Mouse (Mus musculus) kidney, adult 8-10 months (tissue): ENCODE measurements at regions not wholly inside any gene's neighbourhood (a gene's known extent, or its start where the extent isn't known, plus 50 kb on each side); places are given as distances from the start of the nearest gene placed in this dataset.

ENCODE experiments used
- DNase-seq, 2 experiments: peaks; one replicate each; pipeline ENCODE4 v3.0.0; 2022

DNA sequence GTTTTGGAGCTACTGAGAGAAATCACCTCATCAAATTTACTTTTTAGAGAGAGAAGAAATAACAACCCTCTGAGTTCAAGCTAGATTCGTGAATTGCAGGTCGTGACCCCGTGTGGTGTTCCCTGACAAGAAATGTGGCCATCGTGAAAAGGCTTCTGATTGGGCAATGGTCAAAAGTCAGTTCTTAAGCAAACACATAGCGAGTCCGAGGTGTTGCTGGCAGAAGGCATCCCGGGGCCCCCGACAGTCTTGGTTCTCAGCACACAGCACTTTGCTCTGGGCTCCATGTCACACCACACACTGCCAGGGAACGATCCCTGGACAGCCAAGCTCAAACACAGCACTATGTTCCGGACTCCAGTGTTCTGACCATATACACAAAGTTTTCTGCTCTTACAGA is 320.0 kb downstream of the Etnk1 start:
- DNase-seq: no peak

DNA sequence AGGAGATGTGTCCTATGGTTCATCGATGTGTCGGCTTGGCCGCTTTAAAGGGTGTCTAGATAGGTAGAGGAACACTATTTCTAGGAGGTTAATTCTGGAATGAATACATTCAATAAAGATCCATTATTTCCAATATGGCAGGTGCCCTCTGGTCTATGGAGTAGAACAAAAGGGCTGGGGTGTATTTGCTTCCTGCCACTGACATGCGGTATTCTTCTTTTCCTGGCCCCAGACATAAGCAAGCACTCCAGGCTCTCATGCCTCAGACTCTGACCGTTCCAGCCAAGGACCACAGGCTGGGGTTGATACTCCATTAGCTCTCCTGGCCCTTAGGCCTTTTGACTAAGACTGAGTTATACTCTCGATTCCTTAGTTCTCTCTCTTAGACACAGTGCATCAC is 323.0 kb downstream of the Etnk1 start:
- DNase-seq: no peak

DNA sequence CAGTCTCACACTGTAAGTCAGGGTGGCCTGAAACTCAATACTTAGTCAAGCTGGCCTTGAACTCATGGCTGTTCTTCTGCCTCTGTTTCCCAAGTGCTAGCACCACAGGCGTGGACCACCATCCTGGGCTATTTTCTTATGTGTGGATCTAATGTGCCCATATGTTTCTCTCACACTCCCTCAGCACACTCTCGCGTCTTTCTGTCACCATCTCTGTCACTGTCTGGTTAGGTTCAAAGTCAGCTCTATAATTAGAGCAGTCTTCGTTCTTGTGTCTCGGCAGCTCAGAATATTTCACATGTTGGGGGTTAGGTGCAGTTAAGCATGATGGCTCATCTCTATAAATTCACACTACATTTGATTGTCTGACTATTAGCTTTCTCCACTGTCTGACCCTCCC is 324.4 kb downstream of the Etnk1 start:
- DNase-seq: no peak

DNA sequence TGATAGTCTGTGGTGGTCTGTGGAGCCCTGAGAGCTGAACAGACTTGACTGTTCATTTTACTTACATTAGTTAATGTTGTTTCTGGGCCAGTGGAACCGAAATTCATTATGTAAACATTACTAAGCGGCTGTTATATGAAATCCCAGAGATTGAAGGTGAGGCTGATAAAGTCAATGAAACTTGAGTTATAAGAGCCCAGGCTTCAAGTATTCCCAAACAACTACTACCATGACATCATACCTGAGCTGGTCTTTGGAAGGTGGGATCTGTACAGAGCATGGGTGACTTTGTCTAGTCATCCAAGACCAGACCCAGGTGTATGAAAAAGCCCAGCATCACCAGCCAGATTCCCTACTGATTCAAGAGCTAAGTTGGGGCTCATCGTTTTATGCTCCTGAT is 326.5 kb downstream of the Etnk1 start:
- DNase-seq: no peak

DNA sequence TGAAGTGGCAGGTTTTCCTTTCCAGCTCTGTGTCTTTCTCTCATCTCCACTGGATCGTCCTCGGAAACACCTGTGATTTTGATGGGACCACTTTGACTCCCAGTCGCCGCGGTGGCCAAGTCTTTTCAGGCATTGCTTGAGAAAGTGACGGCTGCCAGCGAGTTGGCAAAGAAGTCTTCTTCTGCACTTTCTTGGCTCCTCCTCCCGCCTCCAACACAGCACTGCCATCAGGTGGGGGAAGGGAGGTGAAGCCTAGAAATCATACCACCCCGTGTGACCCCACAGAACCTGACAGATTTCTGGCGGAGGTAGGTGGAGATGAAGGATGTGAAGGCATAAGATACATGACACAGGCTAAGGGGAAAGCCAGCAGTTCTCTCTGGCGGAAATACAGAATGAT is 327.3 kb downstream of the Etnk1 start:
- no peak for DNase-seq

DNA sequence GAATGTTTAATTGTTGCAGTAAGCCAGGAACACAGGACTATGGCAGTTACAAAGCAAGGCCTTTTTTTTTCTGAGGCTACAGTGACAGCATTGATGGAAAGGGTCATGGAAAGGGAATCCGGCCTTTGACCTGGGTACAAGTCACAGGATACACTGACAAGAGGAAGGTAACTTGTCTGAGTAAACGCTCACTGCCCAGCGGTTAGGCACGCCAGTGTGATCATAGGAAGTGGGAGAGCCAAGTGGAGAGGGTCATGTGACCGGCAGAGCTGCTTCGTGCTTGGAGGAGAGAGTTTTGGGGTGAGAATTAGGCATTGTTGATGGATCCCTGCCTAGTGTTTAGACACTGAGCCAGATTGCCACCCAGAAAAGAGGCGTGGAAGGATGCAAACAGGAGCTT is 327.9 kb downstream of the Etnk1 start:
- DNase-seq: no peak

DNA sequence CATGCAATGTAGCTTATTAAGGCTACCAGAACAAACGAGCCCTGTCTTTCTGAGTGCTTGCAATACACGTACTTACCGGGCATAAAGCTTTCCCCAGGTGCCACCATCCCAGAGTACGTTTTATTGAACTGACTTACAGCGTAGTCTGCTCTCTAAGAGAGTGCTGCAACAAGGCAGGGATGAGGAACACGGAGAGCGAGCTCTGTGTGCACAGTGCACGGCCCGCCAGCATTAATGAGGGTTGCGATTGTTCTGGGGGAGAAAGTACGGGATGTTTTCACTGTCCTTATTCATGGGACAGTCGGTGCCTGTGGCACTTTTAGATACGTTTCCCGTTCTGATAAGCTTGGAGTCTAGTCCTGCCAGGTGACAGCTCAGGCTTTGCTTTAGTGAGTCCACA is 331.7 kb downstream of the Etnk1 start:
- DNase-seq: no peak

DNA sequence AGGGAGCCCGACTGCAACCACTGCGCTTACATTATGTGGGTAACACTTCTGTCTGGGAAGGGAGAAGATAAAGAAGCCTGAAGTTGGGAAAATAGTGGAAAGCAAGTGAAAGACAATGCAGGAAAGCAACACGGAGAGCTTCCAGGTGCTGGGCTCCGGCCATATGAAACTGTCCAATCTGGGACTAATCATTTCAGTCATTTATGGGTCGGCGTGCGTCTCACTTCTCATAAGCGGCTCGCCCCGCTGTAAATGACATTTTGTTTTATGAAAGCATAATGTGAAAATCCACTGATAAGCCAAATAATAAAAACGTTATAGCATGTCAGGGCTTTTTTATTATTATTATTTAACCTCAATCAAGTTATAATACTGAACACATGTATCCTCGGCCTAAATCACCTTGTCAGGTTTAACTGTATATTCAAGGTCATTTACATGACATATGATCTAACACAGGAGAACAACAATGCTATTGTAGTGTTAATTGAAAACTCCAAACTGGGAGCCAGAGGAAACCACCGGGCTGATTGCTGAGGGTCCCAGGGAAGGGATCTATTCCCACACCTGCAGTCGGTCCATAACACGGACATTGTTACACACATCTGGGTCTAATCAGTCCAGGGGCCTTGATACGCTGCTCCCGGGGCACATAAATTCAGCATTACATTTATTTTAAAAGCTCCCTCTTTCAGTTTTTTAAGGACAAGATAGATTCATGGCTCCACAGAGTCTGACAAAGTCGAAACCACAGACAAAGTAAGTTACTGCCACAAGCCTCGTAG is 332.4 kb downstream of the Etnk1 start:
- DNase-seq: no peak

DNA sequence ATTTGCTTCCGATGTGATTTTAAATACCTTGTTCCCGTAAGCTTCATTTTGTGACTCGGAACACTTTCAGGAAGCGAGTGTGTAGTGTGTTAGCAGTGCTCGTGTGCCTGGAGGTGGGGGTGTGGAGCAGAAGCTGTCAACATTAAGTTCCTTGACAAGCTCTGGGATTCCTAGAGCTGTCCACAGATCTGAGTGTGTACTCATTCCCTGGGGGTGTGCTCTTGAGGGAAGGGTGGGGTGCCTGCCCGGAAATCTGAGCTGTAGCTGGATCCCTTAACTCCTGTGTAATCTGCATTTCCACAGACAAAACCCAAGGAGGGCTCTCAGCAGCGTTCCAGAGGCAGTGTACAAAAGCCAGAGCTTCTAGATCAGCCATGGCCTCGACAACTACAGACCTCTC is 335.8 kb downstream of the Etnk1 start:
- DNase-seq: no peak

DNA sequence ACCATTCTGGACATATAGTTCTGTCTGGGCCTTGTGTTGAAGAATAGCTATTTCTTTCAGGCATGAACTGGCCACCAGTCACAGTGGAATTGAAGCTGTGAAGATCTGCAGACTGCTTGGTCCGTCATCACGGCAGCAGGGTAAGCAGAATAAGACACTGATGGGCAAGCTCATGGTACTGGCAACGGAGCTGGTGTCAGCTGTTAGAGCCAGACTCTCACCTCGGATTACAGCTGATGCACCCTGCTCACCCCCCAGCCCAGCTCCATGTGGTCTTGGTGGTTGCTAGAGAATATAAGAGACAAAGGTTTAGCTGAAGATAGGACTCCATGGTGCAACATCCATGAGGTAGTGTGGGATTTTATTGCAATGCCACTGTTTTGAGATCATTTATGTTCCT is 336.9 kb downstream of the Etnk1 start:
- no peak for DNase-seq

DNA sequence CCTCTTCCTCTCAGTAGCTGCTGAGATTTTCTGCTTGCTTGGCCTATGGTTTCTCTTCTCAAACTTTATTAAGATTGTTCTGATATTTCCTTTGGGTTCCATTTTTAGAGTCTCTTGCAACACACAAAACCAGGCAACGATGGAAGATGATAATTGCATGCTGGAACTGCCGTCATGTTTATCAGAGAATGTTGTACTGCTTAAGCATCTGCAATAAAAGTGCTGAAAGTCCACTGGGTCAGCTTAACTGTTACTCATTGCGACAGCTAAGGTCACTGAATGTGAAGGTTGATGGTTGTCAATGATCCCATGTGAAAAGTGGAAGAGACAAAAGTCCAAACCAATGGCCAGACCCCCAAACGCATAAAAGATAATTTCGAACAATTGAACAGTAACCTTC is 346.4 kb downstream of the Etnk1 start:
- DNase-seq: no peak

DNA sequence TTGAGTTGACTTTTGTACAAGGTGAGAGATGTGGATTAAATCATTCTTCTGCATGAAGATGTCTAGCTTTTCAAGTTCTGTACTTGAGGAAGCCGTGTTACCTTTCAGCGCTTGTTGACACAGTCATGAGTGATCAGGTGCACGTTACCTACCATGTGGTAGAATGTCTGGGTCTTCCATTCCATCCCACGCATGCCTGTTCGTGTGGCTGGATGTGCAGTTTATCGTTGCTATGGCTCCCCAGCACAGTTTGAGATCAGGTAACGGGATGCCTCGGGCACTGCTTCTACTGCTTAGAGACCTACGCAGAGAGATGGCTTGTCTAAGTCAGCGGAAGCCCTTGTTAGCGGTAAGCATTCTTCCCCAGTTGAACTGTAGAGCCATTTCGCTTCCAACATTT is 348.1 kb downstream of the Etnk1 start:
- no peak for DNase-seq

DNA sequence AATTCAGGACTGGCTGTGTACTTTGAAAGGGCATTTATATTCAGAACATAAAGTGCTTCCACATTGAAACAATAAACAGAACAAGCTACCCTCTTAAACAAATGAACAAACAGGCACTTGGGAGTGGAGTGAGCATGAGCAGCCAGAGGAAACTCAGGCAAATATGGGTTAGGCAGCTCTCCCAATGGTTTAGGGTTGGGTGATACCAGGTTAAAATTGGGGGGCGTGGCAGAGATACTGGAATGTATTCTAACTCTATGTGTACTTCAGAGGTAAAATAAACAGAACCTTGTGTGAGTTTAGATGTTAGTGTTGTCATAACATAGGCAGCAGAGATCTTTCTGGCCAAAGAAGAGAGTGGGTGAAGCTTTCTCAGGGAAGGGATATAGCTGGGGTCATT is 349.7 kb downstream of the Etnk1 start:
- DNase-seq: no peak

DNA sequence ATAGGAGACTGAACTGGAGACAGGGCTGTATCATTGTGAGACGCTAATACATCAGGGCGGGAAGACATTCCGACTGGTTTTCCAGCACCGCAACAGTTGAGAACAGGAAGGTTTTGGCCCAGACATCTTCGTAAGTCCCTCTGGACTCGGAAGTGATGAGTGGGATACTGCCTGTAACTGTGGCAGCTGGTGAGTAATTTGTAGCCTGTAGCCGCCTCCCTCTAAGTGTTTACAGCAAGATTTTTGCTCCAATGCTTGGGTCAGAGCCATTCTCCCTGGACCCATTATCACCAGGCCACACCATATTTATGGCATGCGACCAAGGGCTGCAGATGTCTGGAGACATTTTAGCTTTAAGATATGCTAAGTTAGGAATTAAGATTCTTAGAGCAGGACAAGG is 351.5 kb downstream of the Etnk1 start:
- no peak for DNase-seq

DNA sequence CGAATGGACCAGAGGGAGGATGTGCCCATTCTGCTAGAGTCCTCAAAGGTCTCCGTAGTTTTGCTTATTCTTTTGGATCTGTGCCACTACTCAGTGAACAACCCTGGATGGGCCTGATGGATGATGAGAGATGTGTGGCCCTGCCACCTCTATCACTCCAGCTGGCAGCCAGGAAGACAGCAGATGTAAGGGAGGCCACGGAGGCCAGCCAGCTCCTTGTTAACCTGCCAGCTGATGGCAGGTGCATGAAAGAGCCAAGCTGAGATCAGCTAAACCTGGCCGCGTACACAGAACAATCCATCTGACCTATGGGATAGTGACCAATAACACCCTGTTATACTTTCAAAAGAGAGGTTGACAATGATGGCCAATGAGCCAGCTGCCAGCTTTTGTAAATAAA is 352.6 kb downstream of the Etnk1 start:
- DNase-seq: no peak

DNA sequence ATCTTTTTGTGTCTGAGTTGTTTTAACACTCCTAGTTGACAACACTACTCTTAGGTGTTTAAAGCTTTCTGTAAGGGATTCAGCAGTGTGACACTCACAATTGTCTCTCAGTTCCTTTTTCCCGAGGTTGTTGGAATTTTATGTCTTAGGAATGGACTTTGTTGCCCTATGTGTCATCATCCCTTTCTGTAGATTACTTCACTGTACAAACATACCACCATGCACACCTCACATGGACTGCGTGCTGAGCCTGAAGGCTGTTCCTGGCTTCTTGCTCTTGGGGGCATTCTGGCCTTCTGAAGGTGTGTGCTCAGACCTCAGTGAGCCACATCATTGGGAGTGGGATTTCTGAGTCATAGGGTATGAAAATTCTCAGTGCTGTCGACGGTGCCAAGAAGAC is 358.1 kb downstream of the Etnk1 start:
- DNase-seq: no peak

DNA sequence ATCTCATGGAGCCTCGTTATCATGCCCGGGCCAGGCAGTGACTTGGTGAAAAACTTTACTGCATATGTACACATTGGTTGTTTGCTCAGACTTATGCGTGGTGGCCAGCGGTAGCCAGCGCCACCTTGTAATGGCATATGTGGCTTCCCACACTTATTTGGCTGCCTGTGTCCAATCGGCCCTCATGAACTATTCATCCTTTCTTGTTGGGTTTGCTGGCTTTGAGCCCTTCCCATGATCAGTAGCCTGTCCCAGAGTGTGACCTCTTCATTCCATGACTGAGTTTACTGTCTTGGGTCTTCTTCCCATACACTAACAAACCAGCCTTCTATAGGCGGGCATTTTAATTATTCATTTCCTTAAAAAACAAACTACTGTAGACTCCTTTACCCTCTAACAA is 361.9 kb downstream of the Etnk1 start:
- DNase-seq: no peak

DNA sequence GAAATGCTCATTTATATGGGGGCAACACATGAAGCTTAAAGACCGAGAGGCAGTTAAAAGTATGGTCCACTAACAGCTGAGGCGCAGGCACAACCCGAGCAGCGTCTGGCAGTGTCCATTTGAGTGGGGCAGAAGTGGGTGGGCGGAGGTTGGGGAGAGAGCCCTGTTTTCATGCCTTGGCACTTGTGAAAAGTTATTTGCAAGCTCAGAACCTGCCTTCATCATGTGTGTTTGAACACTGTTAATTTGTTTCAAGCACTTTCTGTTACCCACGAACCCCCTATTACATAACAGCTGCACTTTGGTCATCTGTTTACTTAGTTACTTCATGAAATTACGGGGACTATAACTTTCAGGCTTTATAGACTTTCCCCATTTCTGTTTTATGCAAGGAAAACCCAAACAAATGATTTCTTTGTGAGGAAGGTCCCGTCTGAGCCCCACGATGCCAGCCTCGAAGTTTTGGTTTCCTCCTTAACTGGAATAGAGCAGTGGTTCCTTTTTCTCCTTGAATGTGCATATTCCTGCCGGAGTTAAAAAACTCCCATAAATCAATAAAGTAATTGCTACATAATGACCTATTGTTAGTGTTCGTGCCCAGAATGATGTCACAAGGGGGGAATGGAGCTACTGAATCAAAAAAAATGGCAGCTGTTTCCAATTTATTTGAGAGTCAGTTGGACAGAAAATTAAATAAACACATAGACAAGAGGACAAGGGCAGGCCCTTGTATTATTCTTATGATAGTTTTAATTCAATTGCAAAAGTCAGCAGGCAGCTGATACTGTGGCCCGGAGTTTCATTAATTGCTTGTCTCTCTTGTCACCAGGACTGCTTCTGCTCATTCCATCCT is 363.6 kb downstream of the Etnk1 start:
- DNase-seq: peak in 1 of 2 experiments; percentile 1

DNA sequence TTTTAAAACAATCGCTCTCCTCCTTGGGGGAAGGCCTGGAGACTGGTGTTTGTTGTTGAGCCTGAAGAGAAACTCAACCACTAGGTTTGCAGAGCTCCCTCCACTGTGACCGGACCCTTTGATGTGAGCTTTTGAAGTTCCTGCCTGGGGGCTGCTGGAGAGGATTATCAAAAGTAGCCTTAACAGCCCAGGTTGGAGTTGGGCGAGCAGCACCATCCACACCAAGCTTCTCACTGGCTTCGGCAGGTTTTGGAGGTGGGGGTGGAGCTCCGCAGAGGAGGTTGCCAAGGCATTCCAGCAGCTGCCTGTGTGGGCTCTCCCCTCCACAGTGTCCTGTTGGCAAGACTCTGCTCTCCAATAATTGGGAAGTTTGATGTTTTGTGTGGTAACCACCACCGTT is 364.5 kb downstream of the Etnk1 start:
- DNase-seq: no peak

DNA sequence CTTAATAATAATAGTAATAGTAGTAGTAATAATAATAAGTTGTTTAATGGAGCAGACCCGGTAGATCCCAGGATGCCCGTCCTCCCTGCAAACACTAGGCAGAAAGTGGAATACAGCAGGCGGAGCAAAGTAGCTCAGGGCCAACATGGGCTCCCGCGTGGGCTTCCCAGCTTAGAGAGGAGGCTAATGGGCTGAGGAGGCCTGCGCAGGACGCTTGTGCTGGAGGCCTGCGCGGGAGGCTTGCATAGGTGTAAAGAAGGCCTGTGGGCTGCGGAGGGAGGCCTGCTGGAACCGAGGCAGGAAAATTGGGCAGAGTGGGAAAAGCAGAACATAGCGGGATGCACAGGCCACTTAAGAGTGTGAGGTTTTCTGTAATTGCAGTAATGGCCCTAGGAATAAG is 365.4 kb downstream of the Etnk1 start:
- no peak for DNase-seq

DNA sequence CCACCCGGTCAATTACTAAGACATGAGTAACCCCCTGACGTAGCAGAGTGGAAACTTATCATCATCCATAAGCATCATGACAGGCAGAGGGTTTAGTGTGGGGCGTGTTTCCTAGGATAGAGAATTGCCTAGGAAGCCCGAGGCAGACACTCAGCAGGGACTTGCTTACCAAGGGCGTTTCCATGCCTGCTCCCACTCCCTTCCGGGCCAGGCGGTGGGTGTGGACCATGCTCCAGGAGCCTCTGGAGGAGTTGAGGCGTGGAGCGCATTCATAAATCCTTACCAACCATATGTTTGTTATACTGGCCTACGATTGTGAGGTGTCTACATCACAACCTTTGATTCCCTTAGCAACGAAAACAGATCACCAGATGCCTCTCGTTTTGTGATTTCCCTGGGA is 368.2 kb downstream of the Etnk1 start:
- DNase-seq: no peak

DNA sequence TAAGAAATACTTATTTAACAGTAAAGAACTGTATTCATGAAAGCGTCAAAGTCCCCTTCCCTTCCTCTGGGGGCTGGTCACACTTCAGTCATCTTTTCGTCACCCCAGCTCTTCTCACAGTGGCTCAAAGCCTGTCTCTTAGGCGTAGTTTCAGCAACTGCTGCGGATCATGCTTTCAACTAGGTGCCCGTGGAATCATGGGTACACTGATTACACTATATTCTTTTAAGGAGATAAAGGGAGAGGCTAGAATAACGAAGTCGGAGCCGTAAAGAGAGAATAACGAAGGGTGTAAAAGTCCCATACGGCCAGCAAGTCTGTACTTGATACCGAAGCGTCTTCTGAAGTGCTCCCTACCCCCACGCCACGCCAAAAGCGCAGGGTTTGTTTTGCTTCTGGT is 368.7 kb downstream of the Etnk1 start:
- DNase-seq: no peak

DNA sequence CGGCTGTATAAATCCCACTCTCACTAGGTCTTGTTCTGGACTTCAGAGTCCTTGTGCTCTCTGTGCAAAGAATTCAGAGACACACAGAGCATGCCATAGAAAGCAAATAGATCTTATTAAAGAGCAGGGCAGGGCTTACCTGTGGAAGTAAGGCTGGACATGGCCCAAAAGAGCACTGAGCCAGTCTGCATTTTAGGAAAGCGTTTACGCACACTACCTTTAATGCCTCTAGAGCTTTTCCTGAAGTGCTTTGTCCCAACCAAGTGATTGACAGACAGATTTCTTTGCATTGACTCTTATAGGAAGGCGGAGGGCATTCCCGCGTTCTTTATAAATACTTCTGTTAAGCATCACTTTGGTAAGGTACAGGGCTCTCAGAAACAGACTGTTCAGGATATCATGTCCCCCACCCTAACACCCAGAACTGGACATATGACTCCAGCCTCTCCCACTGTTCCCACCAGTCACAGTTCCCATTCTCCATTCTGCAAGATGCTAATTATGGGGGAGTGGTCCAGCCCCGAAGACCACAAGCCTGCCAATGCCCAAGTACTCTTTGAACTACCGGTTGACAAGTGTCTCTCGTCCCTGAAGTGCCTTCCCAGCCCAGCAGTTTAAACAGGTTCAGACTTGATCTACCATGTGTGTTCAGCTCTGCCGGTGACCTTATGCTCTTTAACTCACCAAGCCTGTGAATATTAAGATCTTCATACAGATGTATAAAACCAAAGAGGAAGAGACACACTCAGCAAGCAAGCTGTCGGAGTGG is 369.7 kb downstream of the Etnk1 start:
- DNase-seq: no peak

DNA sequence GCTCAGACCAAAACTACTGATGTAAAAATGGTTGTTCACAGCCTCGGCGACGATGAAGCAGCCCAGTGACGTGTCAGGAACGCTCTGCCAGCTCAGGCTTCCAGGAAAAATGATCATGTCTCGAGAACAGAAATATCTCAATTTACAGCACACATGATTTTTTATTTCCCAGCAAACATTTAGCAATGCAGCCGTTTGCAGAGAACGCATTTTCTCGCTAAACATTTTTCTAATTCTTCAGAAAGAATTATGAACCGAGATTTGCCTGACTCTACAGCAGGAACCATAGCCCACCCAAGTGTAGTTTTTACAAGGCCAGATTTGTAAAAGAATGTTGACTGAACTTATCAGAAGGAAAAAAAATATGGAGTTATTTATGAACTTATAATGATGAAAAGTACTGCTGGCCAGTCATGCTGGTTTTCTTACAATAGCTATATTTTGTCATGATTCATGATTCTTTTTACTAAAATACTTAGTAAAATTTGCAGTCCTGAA is 380.4 kb downstream of the Etnk1 start:
- no peak for DNase-seq
